Mouse (Mus musculus) liver (tissue): ENCODE measurements at regions not wholly inside any gene's neighbourhood (a gene's known extent, or its start where the extent isn't known, plus 50 kb on each side); places are given as distances from the start of the nearest gene placed in this dataset.

Source experiments
- DNase-seq: peaks from one replicate; pipeline ENCODE4 v3.0.0-alpha.2; 2020; ENCODE audit warnings: mixed read lengths

DNA sequence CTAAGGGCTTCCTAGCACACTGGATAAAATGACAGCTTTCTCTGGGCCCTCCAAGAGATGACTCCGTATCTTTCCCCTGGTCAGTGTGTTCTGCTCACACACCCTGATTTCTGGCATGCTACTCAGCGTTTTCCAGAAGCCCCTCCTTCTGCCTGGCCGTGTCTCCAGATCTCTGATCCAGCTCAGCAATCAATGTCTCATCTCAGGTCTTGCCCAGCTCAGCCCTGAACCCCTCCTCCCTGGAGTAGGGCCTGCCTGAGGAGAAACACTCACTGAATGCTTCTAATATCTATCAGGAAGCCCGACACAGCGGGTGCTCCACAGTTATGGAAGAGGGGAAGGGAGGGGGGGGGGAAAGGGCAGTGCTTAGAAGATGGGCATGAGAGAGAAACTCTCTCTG is 101.9 kb upstream of the 1700021F07Rik start:
- DNase-seq, result no peak

DNA sequence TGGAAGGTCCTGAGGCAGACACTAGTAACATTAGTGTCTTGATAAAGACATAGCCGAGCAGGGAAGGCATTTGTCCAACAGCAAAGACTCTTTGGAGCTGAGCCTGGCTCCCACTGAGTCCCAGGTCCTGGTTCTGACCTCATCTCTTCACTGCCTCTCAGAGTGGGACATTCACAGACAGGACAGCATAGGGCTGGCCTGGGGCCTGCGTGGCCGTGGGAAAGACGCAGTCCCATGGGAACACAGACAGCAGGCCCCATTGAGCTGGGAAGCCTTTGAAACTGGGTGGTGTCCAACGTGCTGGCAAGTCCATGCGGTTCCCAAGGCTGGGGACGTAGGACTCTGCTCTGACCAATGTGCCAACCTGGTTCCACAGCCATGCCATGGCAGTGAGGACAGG is 97.5 kb upstream of the 1700021F07Rik start:
- no peak for DNase-seq

DNA sequence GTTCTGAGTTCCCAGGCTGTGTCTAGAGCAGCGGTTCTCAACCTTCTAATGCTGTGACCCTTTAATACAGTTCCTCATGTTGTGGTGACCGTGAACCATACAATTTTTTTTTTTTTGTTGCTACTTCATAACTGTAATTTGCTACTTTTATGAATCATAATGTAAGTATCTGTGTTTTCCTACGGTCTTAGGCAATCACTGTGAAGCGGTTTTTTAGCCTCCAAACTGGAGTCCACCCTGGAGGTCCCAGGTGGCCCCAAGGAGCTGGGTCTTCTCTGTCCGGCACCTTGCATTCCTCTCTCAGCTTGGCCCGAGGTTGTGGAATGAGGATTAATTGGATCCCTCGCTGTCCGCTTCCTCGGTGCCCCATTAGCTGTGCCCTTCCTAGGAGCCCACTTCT is 96.6 kb upstream of the 1700021F07Rik start:
- no peak for DNase-seq

DNA sequence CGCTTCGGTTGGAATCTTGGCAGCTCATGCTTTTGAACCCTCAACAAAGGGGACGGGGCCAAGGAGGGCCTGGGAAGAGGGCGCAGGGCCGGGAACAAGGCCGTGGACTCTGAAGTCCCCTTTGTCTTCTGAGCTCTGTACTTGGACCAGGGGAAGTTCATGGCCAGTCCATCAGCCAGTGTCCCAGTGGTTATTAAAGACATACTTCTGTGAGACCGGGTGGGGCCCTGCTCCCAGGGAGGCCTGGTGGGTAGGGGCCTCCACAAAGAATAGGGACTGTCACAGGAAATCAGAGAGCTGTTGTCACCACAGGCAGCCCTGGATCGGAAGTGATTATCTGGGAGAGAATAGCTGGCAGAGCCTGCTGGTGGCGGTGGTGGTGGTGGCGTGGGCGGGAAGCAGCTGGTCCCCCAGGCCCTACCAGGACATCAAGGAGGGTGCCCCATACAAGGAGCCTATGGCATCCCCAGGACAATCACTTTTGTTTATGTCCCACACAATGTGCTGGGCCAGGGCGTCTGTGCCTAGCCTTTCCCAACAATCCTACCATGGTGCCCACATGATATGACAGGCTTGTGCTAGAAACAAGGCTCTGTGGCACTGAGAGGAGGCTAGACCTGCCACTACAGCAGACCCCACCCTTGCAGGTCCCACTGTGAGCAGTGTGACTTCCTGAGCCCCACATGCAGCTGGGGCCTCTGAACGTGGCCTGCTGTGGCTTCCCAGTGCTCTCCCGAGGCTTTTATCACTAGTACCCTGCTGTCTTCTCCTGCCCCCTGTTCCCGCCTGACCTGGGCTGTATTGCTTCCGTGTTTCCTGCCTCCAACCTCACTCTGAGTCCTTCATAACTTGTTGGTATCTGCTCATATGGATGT is 96.0 kb upstream of the 1700021F07Rik start:
- DNase-seq, result no peak

DNA sequence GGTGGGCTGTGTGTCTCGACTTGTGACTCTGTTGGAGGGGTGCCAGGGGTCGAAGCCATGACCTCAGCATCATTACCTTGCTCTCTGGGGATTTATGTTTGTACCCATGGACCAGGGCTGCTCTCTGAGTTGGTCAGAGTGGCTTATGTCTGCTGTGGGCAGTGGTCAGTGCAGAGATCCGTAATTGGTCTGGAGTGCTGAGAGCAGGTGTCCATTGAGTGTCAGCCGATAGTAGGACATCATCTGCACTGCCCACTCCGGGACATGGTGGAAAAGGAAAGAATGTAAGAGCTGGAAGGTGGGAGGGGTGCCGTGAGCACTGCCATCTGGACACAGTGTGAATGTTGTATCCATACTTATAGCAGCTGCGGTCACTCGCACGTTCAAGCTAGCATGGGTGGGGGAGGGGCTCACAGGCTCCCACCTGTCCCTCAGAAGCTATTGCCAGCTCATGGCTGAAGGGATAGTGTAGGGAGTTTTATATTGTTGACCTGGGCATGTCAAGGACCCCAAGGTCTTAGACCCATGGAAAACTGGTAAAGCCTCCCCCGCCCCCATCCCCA is 94.4 kb upstream of the 1700021F07Rik start:
- no peak for DNase-seq

DNA sequence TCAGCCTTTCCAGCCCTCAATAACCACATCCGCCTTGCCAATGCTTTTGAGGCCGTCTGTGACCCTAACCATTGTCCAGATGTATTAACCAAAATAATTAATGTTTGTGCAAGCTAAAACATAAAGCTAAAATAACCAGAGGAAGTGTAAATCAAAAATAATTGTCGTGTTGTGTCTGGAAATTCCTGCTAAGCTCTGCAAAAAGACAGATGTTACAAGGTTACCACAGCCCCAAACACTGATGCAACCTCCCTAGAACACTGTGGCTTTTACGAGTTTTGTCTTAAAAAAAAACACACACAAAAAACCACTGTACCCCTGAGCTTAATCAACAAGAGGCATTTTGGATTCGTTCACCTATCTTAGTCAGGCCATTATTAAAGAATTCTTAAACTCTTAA is 90.5 kb upstream of the 1700021F07Rik start:
- no peak for DNase-seq

DNA sequence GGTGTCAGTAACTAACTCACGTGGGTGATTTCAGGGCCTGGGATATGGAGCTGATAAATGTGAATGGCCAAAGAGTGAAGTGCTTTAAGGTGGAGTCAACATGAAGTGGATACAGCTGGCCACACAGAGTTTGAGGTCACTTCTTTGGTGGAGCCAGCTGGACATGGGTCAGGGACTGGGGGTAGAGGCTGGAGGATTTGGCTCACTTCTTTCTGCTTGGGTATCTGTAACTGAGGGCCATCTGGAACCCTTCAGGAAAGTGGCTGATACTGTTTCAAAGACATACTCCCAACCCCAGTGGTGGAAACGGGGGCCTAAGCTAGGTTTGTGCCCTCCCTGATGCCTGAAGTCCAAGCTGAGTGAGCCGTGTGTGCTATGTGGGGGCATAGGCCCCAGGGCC is 90.1 kb upstream of the 1700021F07Rik start:
- no peak for DNase-seq

DNA sequence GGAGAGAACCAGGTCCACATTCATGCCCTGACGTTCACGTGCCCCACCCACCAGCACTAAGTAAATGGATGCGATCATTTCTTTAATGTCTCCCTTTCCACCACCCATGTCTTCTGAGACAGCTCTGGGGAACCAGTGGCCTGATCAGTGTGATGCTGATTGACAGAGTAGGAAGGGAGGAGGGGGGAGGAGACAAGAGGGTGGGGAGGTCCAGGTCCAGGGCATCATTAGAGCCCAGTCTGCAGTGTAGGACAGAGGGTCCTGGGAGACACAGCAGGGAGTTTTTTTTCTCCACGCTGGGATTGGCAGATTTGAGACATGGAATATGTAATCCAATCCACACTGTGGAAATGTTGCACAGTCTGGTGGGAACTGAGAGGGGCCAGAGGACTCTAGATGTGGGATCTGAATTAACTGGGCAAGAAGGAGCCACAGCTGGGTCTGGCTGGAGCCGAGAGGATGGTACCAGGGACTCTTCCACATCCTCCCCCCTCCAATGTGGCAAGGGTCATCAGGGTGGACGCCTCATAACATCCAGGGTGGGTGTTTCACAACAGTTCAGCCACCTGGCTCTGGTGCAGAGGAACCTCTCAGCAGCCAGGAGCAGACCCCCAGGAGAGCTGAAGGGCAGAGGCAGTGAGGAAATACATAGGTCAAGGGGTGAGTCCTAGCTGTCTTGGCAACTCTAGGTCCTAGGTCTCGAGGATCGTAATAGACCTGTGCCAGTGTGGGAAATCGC is 89.3 kb upstream of the 1700021F07Rik start:
- DNase-seq, result no peak

DNA sequence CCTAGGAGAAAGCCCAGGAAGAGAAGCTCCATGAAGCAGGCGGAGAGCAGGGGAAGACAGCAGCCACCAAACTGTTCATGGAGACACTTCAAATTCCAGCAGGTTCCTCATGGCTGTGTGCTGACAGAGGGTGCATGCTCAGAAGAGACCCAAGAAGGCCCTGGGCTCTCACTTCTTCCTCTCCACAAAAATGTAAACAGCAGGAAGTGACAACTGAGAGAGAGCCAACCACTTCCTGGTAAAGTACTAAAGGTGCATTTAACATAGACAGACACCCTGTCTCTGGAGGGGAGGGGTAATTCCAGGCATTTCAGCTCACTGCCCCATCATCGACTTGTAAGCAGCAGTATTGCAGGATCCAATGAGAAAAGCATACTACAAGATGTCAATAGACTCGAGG is 85.8 kb upstream of the 1700021F07Rik start:
- no peak for DNase-seq

DNA sequence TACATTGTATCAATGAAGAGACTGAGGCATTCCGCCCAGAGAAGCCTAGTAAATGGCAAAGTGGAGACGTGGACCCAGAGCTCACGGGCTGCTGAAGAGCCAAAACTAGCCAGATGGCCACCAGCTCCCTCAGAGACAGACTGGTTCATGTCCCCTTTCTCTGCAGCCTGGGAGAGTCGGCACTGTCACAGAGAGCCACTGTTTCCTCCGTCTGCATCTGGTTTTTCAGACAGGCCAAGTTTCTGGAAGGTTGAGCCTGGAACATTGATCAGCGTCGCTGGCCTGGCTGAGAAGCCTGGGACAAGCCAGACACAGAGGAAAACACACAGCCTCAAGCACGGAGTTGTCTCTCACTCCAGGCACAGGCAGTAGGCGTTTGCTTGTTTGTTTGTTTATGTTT is 83.4 kb upstream of the 1700021F07Rik start:
- no peak for DNase-seq

DNA sequence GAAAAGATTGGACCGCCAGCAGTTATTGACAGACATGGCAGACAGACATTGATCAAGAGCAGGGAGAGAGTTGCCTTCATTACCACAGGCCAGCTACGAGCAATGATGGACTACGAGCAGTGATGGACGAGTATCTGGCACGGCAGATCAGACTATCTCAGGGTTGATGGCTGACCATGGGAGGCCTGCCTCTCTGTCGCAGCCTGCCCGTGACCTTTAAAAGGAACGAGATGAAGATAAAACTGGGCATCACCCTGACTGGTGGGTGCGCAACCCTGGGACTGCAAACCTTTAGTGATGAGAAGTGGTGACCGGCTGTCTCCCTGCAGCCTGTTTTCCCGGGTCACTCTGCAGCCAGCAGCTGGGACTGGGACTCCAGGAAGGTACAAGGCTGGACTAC is 80.3 kb upstream of the 1700021F07Rik start:
- no peak for DNase-seq

DNA sequence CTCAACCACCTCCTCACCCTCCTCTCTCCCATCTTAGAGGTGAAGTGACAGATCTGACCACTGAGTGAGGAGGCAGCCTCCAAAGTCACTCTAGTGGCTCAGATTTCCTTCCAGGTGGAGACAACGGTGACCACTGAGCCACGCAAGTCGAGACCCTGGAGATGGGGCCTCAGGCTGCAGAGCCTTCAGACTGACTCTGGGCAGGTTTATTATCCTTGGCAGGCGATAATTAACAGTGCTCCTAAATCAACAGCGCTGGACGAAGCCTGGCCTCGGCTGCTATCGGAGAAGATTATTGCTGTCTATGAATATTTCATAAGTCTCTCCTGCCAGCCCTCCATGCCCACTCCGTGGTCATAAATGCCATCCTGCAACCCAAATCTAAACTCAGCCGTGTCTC is 79.1 kb upstream of the 1700021F07Rik start:
- no peak for DNase-seq

DNA sequence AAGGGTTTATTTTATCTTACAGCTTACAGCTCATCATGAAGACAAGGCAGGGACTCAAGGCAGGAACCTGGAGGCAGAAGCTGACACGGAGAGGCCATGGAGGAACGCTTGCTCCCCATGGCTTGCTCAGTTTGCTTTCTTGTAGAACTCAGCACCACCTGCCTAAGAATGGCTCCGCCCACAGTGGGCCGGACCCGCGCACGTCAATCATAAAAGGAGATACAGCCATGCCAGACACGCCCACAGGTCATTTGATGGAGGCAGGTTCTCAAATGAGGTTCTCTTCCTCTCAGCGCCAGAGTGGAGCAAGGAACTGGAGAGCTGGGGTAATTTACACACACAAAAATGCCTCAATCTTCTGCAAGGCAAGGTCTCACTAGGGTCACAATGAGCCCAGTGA is 78.0 kb upstream of the 1700021F07Rik start:
- DNase-seq, result no peak

DNA sequence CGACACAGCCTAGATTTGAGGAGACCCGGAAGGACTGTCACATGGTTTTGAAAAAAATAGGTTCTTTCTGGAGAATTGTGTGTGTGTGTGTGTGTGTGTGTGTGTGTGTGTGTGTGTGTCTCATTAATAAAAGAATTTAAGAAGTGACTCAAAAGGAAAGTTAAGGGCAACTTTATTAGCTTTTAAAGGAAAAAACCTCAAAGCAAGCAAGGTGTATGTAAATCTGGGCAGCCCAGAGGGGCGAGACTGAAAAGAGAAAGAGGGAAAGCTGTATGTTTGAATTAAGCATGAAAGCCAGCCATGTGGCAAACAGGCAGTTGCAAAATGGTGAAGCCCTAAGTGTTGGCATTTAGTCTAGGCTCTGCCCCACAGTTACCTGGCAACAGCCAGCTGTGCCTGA is 77.3 kb upstream of the 1700021F07Rik start:
- DNase-seq, result no peak

DNA sequence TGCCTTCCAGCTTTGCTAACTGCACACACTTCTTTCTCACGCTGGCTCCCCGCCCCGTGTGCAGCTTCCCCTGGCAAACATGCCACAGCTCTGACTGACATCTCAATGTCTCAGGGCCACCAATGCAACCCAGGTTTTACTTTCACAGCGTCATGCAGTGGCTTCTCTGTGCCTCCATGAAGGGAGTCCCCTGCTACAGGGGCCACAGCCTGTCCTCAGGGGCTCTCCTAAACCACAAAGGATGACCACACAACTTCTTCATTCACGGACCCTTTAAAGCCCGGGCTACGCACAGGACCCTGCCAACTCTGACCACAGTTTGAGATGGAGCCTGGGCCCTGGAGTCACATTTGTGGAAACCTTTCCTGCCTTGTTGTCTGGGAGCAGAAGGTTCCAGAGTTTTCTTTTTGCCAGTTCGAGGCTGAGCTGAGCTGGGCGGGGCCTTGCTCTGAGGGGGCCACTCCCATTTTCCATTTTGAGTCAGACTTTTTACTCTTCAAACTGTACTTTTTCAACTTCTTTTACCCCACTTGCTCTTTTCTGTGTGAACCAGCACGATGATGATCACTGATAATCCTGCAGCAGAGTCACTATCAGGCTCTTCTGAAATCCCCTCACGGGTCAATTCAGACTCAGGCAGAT is 73.7 kb upstream of the 1700021F07Rik start:
- no peak for DNase-seq

DNA sequence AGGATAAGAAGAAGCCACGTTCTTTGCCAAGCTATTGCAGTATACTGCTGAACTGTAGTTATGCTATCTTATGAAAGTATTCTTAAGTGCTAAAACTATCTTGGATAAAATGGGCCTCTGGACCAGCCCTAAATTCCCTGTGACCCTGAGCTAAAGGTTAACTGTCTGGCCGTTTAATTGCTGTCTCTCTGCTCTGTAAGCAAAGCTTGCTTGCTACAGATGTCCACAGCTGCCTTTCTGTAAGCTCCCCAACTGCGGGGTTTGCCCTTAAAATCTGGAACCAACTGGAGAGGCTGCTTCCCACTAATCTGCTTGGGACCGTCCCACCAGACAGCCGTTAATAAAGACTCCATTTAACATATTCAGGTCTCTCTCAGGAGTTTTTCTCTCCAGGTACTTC is 73.2 kb upstream of the 1700021F07Rik start:
- no peak for DNase-seq

DNA sequence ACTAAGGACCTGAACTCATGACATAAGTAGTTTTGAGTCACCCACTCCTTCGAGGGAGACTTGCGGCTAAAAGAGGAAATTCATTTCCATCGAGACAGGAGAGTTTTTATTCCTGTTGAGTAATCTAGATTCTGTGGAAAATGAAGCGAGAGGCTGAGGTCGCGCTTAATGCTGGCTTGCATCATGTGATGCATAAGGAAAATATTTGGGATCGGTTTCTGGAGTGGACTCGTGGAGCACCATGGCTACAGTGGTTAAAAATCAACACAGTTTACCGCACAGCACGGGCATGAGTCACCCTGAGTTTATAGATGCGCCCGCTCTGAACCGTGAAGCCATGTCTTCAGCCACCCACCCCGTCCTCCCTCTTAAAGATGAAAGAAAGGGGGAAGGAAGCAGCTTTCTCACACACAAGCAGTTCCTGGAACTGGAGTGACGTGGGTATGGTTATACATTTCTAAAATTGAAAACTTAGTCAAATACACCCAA is 70.3 kb upstream of the 1700021F07Rik start:
- peak; percentile 1 for DNase-seq

DNA sequence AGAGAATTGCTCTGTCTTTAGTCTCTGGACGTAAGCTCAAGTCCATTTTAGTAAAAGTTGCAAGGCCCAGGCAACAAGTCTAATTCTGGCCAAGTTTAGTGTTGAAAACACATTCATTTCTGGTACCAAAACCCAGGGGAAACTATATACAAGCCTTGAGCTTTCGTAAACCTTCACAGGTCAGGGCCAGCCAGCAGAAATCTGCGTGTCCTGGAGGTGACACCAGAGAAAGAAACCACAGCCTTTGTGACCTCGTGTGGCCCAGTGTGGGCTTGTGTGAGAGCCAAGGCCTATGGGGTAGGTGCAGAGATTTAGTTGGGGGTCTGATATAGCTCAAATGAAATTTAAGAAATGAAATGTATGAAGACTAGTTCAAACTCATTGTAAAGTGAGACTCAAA is 69.6 kb upstream of the 1700021F07Rik start:
- DNase-seq, result peak; percentile 2

DNA sequence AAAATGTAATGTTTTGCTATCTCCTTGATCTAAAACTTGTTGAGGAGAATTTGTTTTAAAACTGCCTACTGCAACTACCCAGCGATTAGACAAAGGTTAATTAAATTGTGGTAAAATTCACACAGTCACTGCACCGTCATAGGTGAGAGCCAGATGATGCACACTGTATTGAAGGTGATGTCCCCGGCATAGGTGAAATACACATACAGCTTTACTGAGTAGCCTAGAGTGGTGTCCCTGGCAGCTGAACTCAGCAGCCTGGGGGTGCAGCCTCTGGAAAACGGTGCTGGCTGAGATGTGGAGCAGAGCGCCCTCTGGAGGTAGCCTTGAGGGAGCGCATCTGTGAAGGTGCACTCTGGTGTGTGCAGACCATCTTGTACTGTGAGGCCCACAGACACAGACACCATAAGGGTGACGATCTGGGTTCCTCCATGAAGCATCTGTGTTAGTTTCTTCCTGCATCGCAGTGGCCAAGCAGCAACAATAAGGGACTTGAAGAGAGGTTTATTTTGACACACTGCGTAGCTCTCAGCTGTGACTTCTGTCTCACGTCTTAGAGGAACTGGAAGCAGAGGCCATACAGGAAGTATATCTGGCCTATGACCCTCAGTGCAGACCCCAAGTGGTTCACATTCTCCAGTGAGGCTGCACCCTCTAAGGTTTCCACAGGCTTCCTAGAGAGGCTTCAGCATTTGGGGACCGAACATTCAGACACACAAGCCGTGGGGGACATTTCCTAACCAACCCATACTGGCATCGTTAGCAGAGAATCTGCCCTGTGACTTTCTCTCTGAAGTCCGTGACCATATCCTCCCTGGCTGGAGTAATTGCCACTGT is 68.6 kb upstream of the 1700021F07Rik start:
- DNase-seq, result peak; percentile 16

DNA sequence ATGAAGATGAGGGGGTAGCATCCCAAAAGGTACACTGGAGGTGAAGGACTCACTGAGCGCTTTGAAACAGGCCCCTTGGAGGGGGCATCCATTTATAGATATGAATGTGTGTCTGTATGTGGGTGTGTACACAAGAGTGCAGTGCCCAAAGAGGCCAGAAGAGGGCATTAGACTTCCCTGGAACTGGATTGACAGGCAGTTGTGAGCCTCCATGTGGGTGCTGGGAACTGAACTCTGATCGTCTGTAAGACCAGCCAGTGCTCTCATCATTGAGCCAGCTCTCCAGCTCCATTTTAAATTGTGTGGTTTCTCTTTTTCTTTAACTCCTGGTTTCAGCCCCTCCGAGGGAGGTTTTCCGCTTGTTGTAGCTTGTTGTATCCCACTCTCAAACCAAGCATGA is 67.6 kb upstream of the 1700021F07Rik start:
- no peak for DNase-seq

DNA sequence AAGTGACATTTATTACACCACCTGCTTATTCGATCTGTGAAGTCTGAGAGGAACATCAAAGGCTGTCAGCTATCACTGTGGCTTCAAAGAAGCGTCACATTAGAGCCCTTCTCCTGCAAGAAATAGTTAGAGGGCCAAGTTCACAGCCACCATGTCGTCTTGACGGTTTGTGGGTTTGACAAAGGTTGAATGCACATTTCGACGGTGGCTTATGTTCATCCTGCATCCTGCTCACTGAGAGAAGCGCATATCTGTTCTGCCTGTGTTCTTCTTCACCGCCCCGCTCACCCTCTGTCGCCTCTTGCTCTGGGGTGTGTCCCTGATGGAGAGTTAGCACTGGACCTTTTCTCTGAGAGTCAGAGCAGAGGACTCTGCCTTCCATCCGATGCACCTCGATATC is 67.2 kb upstream of the 1700021F07Rik start:
- no peak for DNase-seq

DNA sequence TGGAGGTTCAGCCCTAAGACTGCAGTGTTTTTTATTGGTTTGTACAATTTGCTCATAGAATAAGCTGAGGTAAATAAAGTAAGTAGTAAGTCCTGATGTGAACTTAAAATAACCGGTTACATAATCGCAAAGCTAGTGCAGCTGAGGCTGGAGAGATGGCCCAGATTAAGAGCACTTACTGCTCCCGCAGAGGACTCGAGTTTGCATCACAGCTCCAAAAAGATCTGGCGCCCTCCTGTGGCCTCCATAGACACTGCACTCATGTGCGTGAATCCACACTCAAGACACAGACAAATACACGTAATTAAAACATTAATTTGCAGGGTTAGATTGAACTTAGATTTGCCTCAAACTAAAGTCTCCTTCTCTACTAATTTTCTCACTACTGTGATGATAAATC is 66.3 kb upstream of the 1700021F07Rik start:
- no peak for DNase-seq
